Mouse (Mus musculus) limb, embryonic 11.5 days (tissue): ENCODE measurements around the gene Dnhd1. TPM values are rescaled to one million over a fixed set of nuclear protein-coding genes. Genes with fewer than 3 reads are reported as not detected.

Experiments used
- ATAC-seq: fragments of 200-750 bp; cut with Nextera tagmentation; 2 replicates; pipeline ENCODE4 v1.8.0; 2017; ENCODE audit warnings: low read depth; ENCODE audit not compliant: insufficient number of reproducible peaks, low FRiP score, low TSS enrichment
- DNase-seq: peaks from one replicate; pipeline ENCODE4 v3.0.0-alpha.2; 2015; ENCODE audit warnings: low spot score
- H3K27ac ChIP-seq: fragments of 300-500 bp; sonication (generic); replicated peaks from 2 replicates; pipeline ENCODE4 v1.5.1; 2014; ENCODE audit warnings: low read depth, mild to moderate bottlenecking, low read length
- H3K27me3 ChIP-seq: fragments of 300-500 bp; sonication (generic); 2 replicates; pipeline ENCODE4 v1.6.1; 2014; ENCODE audit warnings: mild to moderate bottlenecking, low read length, mixed read lengths; ENCODE audit not compliant: control insufficient read depth, insufficient read depth
- H3K36me3 ChIP-seq: fragments of 300-500 bp; sonication (generic); 2 replicates; pipeline ENCODE4 v1.6.1; 2014; ENCODE audit warnings: mild to moderate bottlenecking, low read length, moderate library complexity, mixed read lengths; ENCODE audit not compliant: control insufficient read depth, insufficient read depth
- H3K4me1 ChIP-seq: fragments of 300-500 bp; sonication (generic); 2 replicates; pipeline ENCODE4 v1.6.1; 2014; ENCODE audit warnings: low read length, mixed read lengths; ENCODE audit not compliant: control insufficient read depth, insufficient read depth
- H3K4me2 ChIP-seq: fragments of 300-500 bp; sonication (generic); 2 replicates; pipeline ENCODE4 v1.6.1; 2014; ENCODE audit warnings: low read depth, mild to moderate bottlenecking, moderate library complexity; ENCODE audit not compliant: severe bottlenecking
- H3K4me3 ChIP-seq: fragments of 300-500 bp; sonication (generic); 2 replicates; pipeline ENCODE4 v1.5.1; 2014; ENCODE audit warnings: low read depth, low read length
- H3K9ac ChIP-seq: fragments of 300-500 bp; sonication (generic); 2 replicates; pipeline ENCODE4 v1.6.1; 2014; ENCODE audit warnings: mild to moderate bottlenecking, low read length
- H3K9me3 ChIP-seq: fragments of 300-500 bp; sonication (generic); 2 replicates; pipeline ENCODE4 v1.6.1; 2016; ENCODE audit warnings: low read length; ENCODE audit not compliant: control insufficient read depth
- WGBS: fragments of 180-500 bp; shearing (Covaris S2); extraction: QIAGEN DNeasy Blood & Tissue Kit; methylation state at CpG from one replicate; pipeline ENCODE4 v1.1.7; 2014; 5-methylcytosine and 5-hydroxymethylcytosine counted together
- polyA plus RNA-seq: library from polyadenylated mRNA; unstranded; fragments of >200 nt; fragmentation: Nextera tagmentation; extraction: Ambion mirVana; gene quantifications from 2 replicates; pipeline ENCODE4 v1.2.1, GENCODE M21; 2014

Dnhd1 gene
- polyA plus RNA-seq, 1 experiment from 2014 or later = 1.2 TPM

- no peaks in the 10 kb centered on the region for H3K9me3 ChIP-seq
- no peak overlapping the region for H3K4me3 ChIP-seq
- H3K27ac ChIP-seq = no peak overlapping the region
- peaks cover 2% of the 10 kb centered on the region for H3K36me3 ChIP-seq
- DNase-seq (no peak), ATAC-seq (no peak)
- H3K27me3 ChIP-seq = no peaks in the 10 kb centered on the region
- no peaks in the 10 kb centered on the region for H3K4me1 ChIP-seq
- H3K9ac ChIP-seq = no peak overlapping the region
- H3K4me2 ChIP-seq = no peak overlapping the region
- WGBS = 90% methylated on average over 3 of the region's 3 CpGs
Measured at GRCm38 (mm10) chr7:105619701-105620100, 30.9 kb upstream of the Dnhd1 start.

GRCm38 (mm10) chr7:105621053-105621452 is 29.6 kb upstream of the Dnhd1 start:
- no peaks in the 10 kb centered on the region for H3K9me3 ChIP-seq
- no peak overlapping the region for H3K27ac ChIP-seq
- H3K36me3 ChIP-seq = peaks cover 2% of the 10 kb centered on the region
- WGBS = 78% methylated on average over 4 of the region's 4 CpGs
- H3K4me3 ChIP-seq = no peak overlapping the region
- H3K27me3 ChIP-seq = no peaks in the 10 kb centered on the region
- DNase-seq (no peak), ATAC-seq (no peak)
- H3K4me2 ChIP-seq = no peak overlapping the region
- no peaks in the 10 kb centered on the region for H3K4me1 ChIP-seq
- H3K9ac ChIP-seq = no peak overlapping the region

GRCm38 (mm10) chr7:105621646-105622292 is 28.9 kb upstream of the Dnhd1 start:
- H3K4me2 ChIP-seq = no peak overlapping the region
- no peak overlapping the region for H3K9ac ChIP-seq
- peaks cover 2% of the 10 kb centered on the region for H3K36me3 ChIP-seq
- H3K9me3 ChIP-seq = no peaks in the 10 kb centered on the region
- ATAC-seq (no peak), DNase-seq (no peak)
- H3K27me3 ChIP-seq = no peaks in the 10 kb centered on the region
- H3K4me1 ChIP-seq = no peaks in the 10 kb centered on the region
- H3K27ac ChIP-seq = no peak overlapping the region
- H3K4me3 ChIP-seq = no peak overlapping the region
- 81% methylated on average over 8 of the region's 8 CpGs for WGBS

GRCm38 (mm10) chr7:105625397-105625796 is 25.2 kb upstream of the Dnhd1 start:
- WGBS = 85% methylated on average over 6 of the region's 6 CpGs
- ATAC-seq (no peak), DNase-seq (no peak)
- no peak overlapping the region for H3K27ac ChIP-seq
- H3K4me2 ChIP-seq = no peak overlapping the region
- no peaks in the 10 kb centered on the region; the same call in 1 of the 2 replicates for H3K36me3 ChIP-seq
- no peak overlapping the region for H3K4me3 ChIP-seq
- no peaks in the 10 kb centered on the region for H3K4me1 ChIP-seq
- H3K9ac ChIP-seq = no peak overlapping the region
- no peaks in the 10 kb centered on the region for H3K27me3 ChIP-seq
- H3K9me3 ChIP-seq = no peaks in the 10 kb centered on the region

GRCm38 (mm10) chr7:105628633-105629032 is 22.0 kb upstream of the Dnhd1 start:
- Histone ChIP-seq H3K4me2 (no peak overlapping the region), H3K27me3 (no peaks in the 10 kb centered on the region), H3K27ac (no peak overlapping the region), H3K4me1 (no peaks in the 10 kb centered on the region), H3K9me3 (no peaks in the 10 kb centered on the region), H3K9ac (no peak overlapping the region), H3K36me3 (no peaks in the 10 kb centered on the region; the same call in 1 of the 2 replicates), H3K4me3 (no peak overlapping the region)
- WGBS = 38% methylated on average over 3 of the region's 3 CpGs
- DNase-seq (no peak), ATAC-seq (no peak)

- H3K9me3 ChIP-seq = no peaks in the 10 kb centered on the region
- ATAC-seq = peak; percentile 8
- H3K4me1 ChIP-seq = peaks cover 3% of the 10 kb centered on the region; the same call in 1 of the 2 replicates
- peaks cover 3% of the 10 kb centered on the region; the same call in 1 of the 2 replicates for H3K36me3 ChIP-seq
- peak overlapping the region; percentile 76 for H3K4me2 ChIP-seq
- H3K4me3 ChIP-seq = peak overlapping the region; percentile 77
- 27% methylated on average over 4 of the region's 4 CpGs for WGBS
- peak; percentile 36 for DNase-seq
- no peaks in the 10 kb centered on the region for H3K27me3 ChIP-seq
- H3K9ac ChIP-seq = peak overlapping the region; percentile 35; the same call in 1 of the 2 replicates
- no peak overlapping the region for H3K27ac ChIP-seq
Measured at GRCm38 (mm10) chr7:105632551-105632972, 18.1 kb upstream of the Dnhd1 start.

- H3K9me3 ChIP-seq = no peaks in the 10 kb centered on the region
- peak within 1 kb of the TSS; percentile 76 for H3K4me2 ChIP-seq
- WGBS = 1% methylated on average over 51 of the region's 71 CpGs
- H3K9ac ChIP-seq = peak within 1 kb of the TSS; percentile 83
- DNase-seq = peak; percentile 92
- peaks cover 4% of the 10 kb centered on the region; the same call in 1 of the 2 replicates for H3K36me3 ChIP-seq
- H3K27me3 ChIP-seq = no peaks in the 10 kb centered on the region
- ATAC-seq = peak; percentile 90
- peaks cover 3% of the 10 kb centered on the region; the same call in 1 of the 2 replicates for H3K4me1 ChIP-seq
- peak within 1 kb of the TSS; percentile 77 for H3K4me3 ChIP-seq
- no peak within 1 kb of the TSS for H3K27ac ChIP-seq
Measured at GRCm38 (mm10) chr7:105633127-105633800, 17.4 kb upstream of the Dnhd1 start, which contains the start of gene Trim3. TSS of gene Trim3 (minus strand) at chr7:105633571.

- WGBS = 6% methylated on average over 10 of the region's 10 CpGs
- Histone ChIP-seq H3K27ac (no peak overlapping the region), H3K9ac (peak overlapping the region; percentile 83), H3K9me3 (no peaks in the 10 kb centered on the region), H3K36me3 (peaks cover 4% of the 10 kb centered on the region; the same call in 1 of the 2 replicates), H3K4me2 (peak overlapping the region; percentile 76), H3K27me3 (no peaks in the 10 kb centered on the region), H3K4me1 (peaks cover 3% of the 10 kb centered on the region; the same call in 1 of the 2 replicates), H3K4me3 (peak overlapping the region; percentile 77)
- ATAC-seq = peak; percentile 52
- no peak for DNase-seq
Measured at GRCm38 (mm10) chr7:105633801-105634135, 16.9 kb upstream of the Dnhd1 start.
